Mouse (Mus musculus) lung, embryonic 14.5 days (tissue): ENCODE measurements around the gene Dxo. TPM values are rescaled to one million over a fixed set of nuclear protein-coding genes. Genes with fewer than 3 reads are reported as not detected.
"Not testable (repeated sequence)": the region's sequence is repeated elsewhere in the genome, so short reads cannot be mapped to it uniquely, and the experiment has no call there.

ENCODE experiments used
- ATAC-seq: fragments of 200-750 bp; cut with Nextera tagmentation; 2 replicates; pipeline ENCODE4 v1.8.0; 2017; ENCODE audit warnings: mild to moderate bottlenecking, moderate TSS enrichment, moderate library complexity; ENCODE audit not compliant: insufficient read depth
- DNase-seq: peaks from one replicate; pipeline ENCODE4 v3.0.0-alpha.2; 2015
- H3K27ac ChIP-seq: fragments of 300-500 bp; sonication (generic); 2 replicates; pipeline ENCODE4 v1.5.1; 2014; ENCODE audit warnings: low read depth, mild to moderate bottlenecking, moderate library complexity
- H3K27me3 ChIP-seq: fragments of 300-500 bp; sonication (generic); 2 replicates; pipeline ENCODE4 v1.6.1; 2014; ENCODE audit warnings: low read length, control low read depth; ENCODE audit not compliant: insufficient read depth
- H3K36me3 ChIP-seq: fragments of 300-500 bp; sonication (generic); 2 replicates; pipeline ENCODE4 v1.6.1; 2014; ENCODE audit warnings: control low read depth; ENCODE audit not compliant: insufficient read depth
- H3K4me1 ChIP-seq: fragments of 300-500 bp; sonication (generic); 2 replicates; pipeline ENCODE4 v1.6.1; 2014; ENCODE audit warnings: antibody characterized with exemption, control low read depth; ENCODE audit not compliant: insufficient read depth
- H3K4me2 ChIP-seq: fragments of 300-500 bp; sonication (generic); 2 replicates; pipeline ENCODE4 v1.6.1; 2014; ENCODE audit warnings: mild to moderate bottlenecking
- H3K4me3 ChIP-seq: fragments of 300-500 bp; sonication (generic); 2 replicates; pipeline ENCODE4 v1.5.1; 2014; ENCODE audit warnings: low read depth, low read length
- H3K9ac ChIP-seq: fragments of 300-500 bp; sonication (generic); 2 replicates; pipeline ENCODE4 v1.6.1; 2014
- H3K9me3 ChIP-seq: fragments of 300-500 bp; sonication (generic); 2 replicates; pipeline ENCODE4 v1.6.1; 2016; ENCODE audit warnings: low read depth, low read length, control low read depth
- CTCF ChIP-seq: IDR thresholded peaks from 2 replicates; pipeline ENCODE4 v1.5.1; 2016; ENCODE audit warnings: antibody characterized with exemption, low read depth
- WGBS: fragments of 180-500 bp; shearing (Covaris S2); extraction: QIAGEN DNeasy Blood & Tissue Kit; methylation state at CpG from one replicate; pipeline ENCODE4 v1.1.7; 2014; 5-methylcytosine and 5-hydroxymethylcytosine counted together
- polyA plus RNA-seq: library from polyadenylated mRNA; unstranded; fragments of >200 nt; fragmentation: Nextera tagmentation; extraction: Ambion mirVana; gene quantifications from 2 replicates; pipeline ENCODE4 v1.2.1, GENCODE M21; 2014

The Dxo gene
- polyA plus RNA-seq: 56.0 and 71.5 TPM in 2 replicates

GRCm38 (mm10) chr17:34836856-34837221 is at the start of gene Dxo, which contains the start of gene Stk19:
Dxo (plus strand) TSS chr17:34837019.
Stk19 (minus strand) TSS chr17:34836945.
- no peaks in the 10 kb centered on the region for H3K4me1 ChIP-seq
- H3K9me3 ChIP-seq: no peaks in the 10 kb centered on the region
- under 1% methylated on average over 40 of the region's 40 CpGs for WGBS
- peak within 1 kb of the TSS; percentile 90 for H3K4me2 ChIP-seq
- DNase-seq (peak; percentile 99), ATAC-seq (peak; percentile 90)
- peak within 1 kb of the TSS; percentile 66 for H3K9ac ChIP-seq
- no peak for TF ChIP-seq CTCF
- H3K27ac ChIP-seq: peak within 1 kb of the TSS; percentile 61; the same call in 1 of the 2 replicates
- peak within 1 kb of the TSS; percentile 78 for H3K4me3 ChIP-seq
- no peaks in the 10 kb centered on the region for H3K27me3 ChIP-seq
- H3K36me3 ChIP-seq: peaks cover 41% of the 10 kb centered on the region

- H3K36me3 ChIP-seq: no peaks in the 10 kb centered on the region
- H3K4me2 ChIP-seq: no peak overlapping the region
- H3K4me1 ChIP-seq: no peaks in the 10 kb centered on the region
- TF ChIP-seq CTCF: no peak
- H3K9me3 ChIP-seq: no peaks in the 10 kb centered on the region
- ATAC-seq: no peak
- no peak overlapping the region for H3K4me3 ChIP-seq
- no peak for DNase-seq
- no peak overlapping the region for H3K9ac ChIP-seq
- no peak overlapping the region for H3K27ac ChIP-seq
- WGBS: 81% methylated on average over 10 of the region's 10 CpGs
- no peaks in the 10 kb centered on the region for H3K27me3 ChIP-seq
These were observed 41.8 kb upstream of the Dxo start for GRCm38 (mm10) chr17:34795016-34795415.

DNA sequence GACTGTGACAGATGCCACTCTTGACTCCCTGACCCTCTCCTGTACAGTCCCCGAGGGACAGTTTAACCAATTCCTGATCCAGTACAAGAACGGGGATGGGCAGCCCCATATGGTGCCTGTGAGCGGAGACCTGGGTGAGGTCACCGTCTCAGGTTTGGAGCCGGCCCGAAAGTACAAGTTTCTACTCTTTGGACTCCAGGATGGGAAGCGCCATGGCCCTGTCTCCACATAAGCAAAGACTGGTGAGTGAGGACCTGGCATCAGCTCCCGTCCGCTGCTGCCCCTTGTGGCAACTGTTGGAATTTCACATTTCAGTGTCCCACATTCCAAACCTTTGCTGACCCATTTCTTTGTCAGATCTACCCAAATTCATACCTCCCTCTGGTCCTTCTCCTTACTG is 41.2 kb upstream of the Dxo start:
- Histone ChIP-seq H3K36me3 (no peaks in the 10 kb centered on the region), H3K4me3 (no peak overlapping the region), H3K9ac (no peak overlapping the region), H3K27me3 (no peaks in the 10 kb centered on the region), H3K9me3 (no peaks in the 10 kb centered on the region), H3K4me1 (no peaks in the 10 kb centered on the region), H3K4me2 (no peak overlapping the region), H3K27ac (no peak overlapping the region)
- peak; percentile 61 for TF ChIP-seq CTCF
- 62% methylated on average over 9 of the region's 9 CpGs for WGBS
- ATAC-seq: no peak
- DNase-seq: peak; percentile 61

- ATAC-seq (no peak), DNase-seq (no peak)
- WGBS: 86% methylated on average over 8 of the region's 8 CpGs
These were observed 40.3 kb upstream of the Dxo start for GRCm38 (mm10) chr17:34796311-34797140.

DNA sequence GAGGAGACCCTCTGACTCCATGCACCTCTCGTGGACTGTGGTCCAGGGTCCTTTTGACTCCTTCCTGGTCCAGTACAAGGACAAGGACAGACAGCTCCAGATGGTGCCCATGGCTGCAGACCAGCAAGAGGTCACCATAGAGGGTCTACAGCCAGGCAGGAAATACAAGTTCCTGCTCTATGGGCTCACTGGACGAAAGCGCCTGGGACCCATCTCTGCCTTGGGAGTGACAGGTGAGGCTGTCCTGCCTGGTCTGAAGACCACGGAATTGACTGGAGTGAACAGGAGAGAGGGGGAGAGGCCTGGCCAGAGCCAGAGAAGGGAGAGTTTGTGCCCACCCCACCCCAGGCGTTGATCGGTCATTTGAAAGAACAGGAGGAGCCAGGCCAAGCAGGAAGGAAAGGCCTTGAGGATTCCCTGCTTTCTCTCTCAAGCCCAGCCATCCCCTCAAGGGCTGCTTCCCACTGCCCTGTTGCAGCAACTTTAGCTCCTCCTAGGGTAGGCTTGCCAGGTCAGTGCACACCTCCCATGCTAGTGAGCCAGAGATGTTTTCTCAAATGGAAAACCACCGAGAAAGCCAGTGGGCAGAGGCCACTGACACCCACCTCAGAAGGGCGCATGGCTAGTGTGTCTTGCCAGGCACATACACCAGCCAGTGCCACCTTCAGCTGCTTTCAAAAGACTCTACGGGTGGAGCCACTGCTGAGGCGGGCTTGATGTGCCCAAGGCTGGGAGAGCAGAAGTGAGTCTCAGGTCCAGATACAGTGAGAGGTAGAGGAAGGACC is 39.4 kb upstream of the Dxo start:
- WGBS: 81% methylated on average over 10 of the region's 10 CpGs
- H3K9ac ChIP-seq, H3K27me3 ChIP-seq, H3K4me2 ChIP-seq, H3K27ac ChIP-seq, H3K4me1 ChIP-seq, H3K4me3 ChIP-seq, DNase-seq, H3K36me3 ChIP-seq, ATAC-seq, H3K9me3 ChIP-seq: not testable (repeated sequence)

More at GRCm38 (mm10) chr17:34796311-34797140, 40.3 kb upstream of the Dxo start:
- no peaks in the 10 kb centered on the region for H3K4me1 ChIP-seq
- no peaks in the 10 kb centered on the region for H3K27me3 ChIP-seq
- no peak overlapping the region for H3K9ac ChIP-seq
- H3K9me3 ChIP-seq: no peaks in the 10 kb centered on the region
- H3K4me3 ChIP-seq: no peak overlapping the region
- H3K36me3 ChIP-seq: no peaks in the 10 kb centered on the region
- no peak for TF ChIP-seq CTCF
- H3K27ac ChIP-seq: no peak overlapping the region
- no peak overlapping the region for H3K4me2 ChIP-seq

DNA sequence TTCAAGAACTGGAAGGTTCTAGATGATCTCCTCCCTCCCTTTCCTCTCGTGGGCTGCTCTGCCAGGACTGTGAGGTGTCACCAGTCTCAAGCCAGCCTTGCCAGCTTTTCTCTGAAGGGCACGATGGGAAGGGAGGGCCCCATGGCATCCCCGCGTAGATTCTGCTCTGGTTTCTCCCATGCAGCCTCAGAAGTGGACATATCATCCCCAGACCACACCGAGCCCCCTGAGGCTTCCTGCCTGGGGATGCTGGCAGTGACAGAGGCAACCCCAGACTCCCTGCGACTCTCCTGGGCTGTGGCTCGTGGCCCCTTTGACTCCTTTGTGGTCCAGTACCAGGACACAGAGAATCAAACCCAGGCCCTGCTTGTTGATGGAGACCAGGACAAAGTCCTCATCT is 38.7 kb upstream of the Dxo start:
- H3K4me3 ChIP-seq, ATAC-seq, H3K9ac ChIP-seq, H3K36me3 ChIP-seq, H3K27me3 ChIP-seq, H3K9me3 ChIP-seq, H3K4me2 ChIP-seq, DNase-seq, H3K27ac ChIP-seq, H3K4me1 ChIP-seq: not testable (repeated sequence)
- 72% methylated on average over 6 of the region's 7 CpGs for WGBS

DNA sequence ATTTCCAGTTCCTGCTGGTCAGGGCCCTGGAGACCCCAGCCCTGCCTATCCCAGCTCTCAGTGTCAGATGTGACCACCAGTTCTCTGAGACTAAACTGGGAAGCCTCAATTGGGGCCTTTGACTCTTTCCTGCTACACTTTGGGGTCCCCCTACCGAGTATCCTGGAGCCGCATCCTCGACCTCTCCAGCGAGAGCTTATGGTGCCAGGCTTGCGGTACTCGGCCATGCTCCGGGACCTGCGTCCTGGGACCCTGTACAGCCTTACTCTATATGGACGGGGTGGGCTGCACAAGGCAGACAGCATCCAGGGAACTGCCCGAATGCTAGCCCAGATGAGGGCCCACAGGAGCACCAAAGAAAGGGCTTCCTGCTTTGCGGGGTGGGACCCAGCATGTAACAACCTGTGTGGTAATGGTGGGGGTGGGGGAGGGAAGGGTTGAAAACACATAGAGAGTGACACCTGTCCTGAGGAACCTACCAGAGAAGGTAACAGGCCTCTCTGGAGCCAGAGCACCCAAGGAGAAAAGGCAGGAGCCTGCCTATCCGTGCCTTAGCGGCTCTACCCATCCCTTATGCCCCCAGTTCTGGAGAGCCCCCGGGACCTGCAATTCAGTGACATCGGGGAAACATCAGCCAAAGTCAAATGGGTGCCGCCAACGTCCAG is 37.8 kb upstream of the Dxo start:
- H3K9ac ChIP-seq: no peak overlapping the region
- no peak overlapping the region for H3K4me3 ChIP-seq
- no peak for DNase-seq
- no peak for TF ChIP-seq CTCF
- H3K27me3 ChIP-seq: no peaks in the 10 kb centered on the region
- H3K9me3 ChIP-seq: no peaks in the 10 kb centered on the region
- WGBS: 90% methylated on average over 14 of the region's 17 CpGs
- H3K36me3 ChIP-seq: no peaks in the 10 kb centered on the region
- no peak overlapping the region for H3K4me2 ChIP-seq
- ATAC-seq: no peak
- H3K4me1 ChIP-seq: no peaks in the 10 kb centered on the region
- H3K27ac ChIP-seq: no peak overlapping the region
